Mouse (Mus musculus): ENCODE measurements around the gene Brf1. TPM values are rescaled to one million over a fixed set of nuclear protein-coding genes. Genes with fewer than 3 reads are reported as not detected.

Gene Brf1
- polyA plus RNA-seq, 1 experiment from 2014 or later: 62.5 TPM

DNA sequence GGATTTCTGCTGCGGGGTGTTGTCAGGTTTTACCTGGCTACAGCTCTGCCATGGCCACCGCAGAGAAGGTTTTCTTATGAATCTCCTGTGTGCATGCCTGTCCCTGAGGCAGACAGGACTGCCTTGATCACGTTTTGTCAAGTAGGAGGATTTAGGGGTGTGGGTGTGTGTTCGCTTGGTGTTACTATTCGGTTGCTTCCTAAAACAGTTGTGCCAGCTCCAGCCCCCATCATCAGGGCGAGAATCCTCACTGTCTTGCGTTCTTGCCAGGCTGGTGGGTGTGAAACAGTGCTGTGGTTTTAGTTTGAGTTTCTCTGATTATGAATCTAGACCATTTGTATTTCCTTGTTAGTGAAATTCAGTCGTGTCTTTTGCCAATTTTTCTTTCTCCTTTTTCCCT, 16.5 kb upstream of the Brf1 start:
- ATAC-seq: no peak
- WGBS: 69% methylated on average over 8 of the region's 8 CpGs
- Histone ChIP-seq H3K27ac (no peak overlapping the region), H3K9me3 (replicated peaks) (no peaks in the 10 kb centered on the region), H3K9ac (peak overlapping the region; percentile 97), H3K4me2 (peak overlapping the region; percentile 0; the same call in 1 of the 2 replicates), H3K4me3 (no peak overlapping the region), H3K4me1 (peaks cover 43% of the 10 kb centered on the region), H3K36me3 (ENCODE audit: poor library complexity, severe bottlenecking) (peaks cover 10% of the 10 kb centered on the region), H3K27me3 (no peaks in the 10 kb centered on the region)

GRCm38 (mm10) chr12:113015956-113016355, 15.5 kb upstream of the Brf1 start:
- no peak for ATAC-seq
- Histone ChIP-seq H3K4me3 (peak overlapping the region; percentile 87), H3K4me2 (peak overlapping the region; percentile 93), H3K27ac (no peak overlapping the region), H3K9me3 (replicated peaks) (no peaks in the 10 kb centered on the region), H3K27me3 (no peaks in the 10 kb centered on the region), H3K9ac (peak overlapping the region; percentile 97), H3K4me1 (peaks cover 43% of the 10 kb centered on the region), H3K36me3 (ENCODE audit: poor library complexity, severe bottlenecking) (peaks cover 7% of the 10 kb centered on the region)
- WGBS: 63% methylated on average over 4 of the region's 4 CpGs

GRCm38 (mm10) chr12:113014561-113015556, 14.4 kb upstream of the Brf1 start:
- H3K27me3 ChIP-seq: no peaks in the 10 kb centered on the region

DNA sequence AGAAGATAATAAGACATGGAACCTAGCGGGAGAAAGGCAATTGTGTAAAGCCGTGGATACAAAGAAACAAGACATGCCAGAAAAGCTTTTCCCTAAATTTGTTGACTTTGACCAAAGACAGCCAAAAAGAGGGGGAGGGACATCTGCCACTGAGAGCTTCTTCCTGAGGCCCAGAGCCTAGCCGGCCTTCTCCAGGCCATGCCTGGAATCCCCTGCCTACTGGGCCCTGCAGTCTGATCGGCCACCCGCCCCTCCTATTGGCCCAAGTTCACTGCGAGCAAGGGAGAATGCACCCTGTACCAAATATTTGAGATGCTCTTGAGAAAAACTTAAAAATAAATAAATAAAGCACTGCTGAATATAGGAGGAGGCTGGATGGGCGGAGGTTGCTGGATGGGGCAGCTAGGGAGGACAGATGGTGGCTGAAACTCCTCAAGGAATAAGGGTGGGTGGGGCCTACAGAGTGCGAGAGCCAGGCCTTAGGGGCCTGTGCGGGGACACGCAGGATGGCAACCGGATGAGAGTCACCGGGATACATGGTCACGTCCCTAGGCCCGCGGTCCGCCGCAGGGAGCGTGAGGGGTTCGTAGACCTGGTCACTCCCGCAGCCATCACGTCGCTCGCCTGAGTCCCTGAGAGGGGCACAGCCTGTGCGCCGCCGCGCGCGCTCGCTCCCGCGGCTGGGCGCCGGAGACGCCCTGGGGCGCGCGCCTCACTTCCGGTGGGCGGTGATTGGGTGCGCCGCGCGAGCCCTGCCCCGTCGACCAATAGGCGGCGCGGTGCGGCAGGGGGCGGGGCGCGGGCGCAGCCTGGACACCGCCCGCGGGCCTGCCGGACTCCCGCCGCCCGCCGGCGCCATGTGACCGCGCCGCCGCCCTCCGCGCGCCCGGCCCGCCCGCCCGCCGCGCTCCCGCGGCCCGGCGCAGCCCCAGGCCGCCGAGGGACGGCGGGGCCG, 13.4 kb upstream of the Brf1 start, which contains the start of gene Pacs2:
Pacs2 (plus strand) TSS at position 905 of the 955 bp plus-strand sequence.
- peak within 1 kb of the TSS; percentile 89 for H3K27ac ChIP-seq
- peak within 1 kb of the TSS; percentile 97 for H3K9ac ChIP-seq
- 0 out of 2 replicates have a peak, but pooled peaks cover 3% of the 10 kb centered on the region for H3K36me3 ChIP-seq (ENCODE audit: poor library complexity, severe bottlenecking)
- H3K4me2 ChIP-seq: peak within 1 kb of the TSS; percentile 93
- 3% methylated on average over 45 of the region's 85 CpGs for WGBS
- H3K4me1 ChIP-seq: peaks cover 43% of the 10 kb centered on the region
- no peaks in the 10 kb centered on the region for H3K27me3 ChIP-seq
- peak; percentile 94 for ATAC-seq
- no peaks in the 10 kb centered on the region for H3K9me3 ChIP-seq (replicated peaks)
- H3K4me3 ChIP-seq: peak within 1 kb of the TSS; percentile 87

More at GRCm38 (mm10) chr12:113014561-113015556, 14.4 kb upstream of the Brf1 start:
- peak overlapping the region; percentile 87 for H3K4me3 ChIP-seq
- H3K27ac ChIP-seq: peak overlapping the region; percentile 65
- H3K9me3 ChIP-seq (replicated peaks): no peaks in the 10 kb centered on the region
- H3K9ac ChIP-seq: peak overlapping the region; percentile 97
- H3K36me3 ChIP-seq (ENCODE audit: poor library complexity, severe bottlenecking): 0 out of 2 replicates have a peak, but pooled peaks cover 3% of the 10 kb centered on the region
- WGBS: under 1% methylated on average over 52 of the region's 64 CpGs
- H3K4me2 ChIP-seq: peak overlapping the region; percentile 93
- ATAC-seq: peak; percentile 26
- H3K4me1 ChIP-seq: peaks cover 43% of the 10 kb centered on the region

DNA sequence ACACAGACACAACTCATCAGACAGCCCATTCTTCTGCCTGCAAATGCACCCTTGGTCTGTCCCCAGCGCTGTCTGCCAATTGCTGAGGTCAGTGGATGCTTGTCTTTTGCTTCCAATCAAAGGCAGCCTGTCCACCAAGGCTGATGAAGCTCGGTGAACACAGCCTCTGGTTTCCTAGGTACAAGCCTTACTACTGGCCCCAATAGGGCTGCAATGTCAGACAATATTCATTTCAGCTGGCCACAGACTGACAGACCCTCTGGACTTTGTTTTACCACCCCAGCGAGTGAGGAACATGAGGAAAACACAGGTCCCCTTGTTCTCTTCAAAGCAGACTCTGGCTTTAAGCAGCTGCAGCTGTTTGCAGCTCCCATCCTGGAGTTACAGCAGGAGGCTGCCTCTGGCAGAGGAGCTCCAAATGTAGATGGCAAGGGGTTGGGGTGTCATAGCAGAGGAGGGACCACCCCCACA, 12.6 kb upstream of the Brf1 start:
- H3K4me3 ChIP-seq: no peak overlapping the region
- H3K36me3 ChIP-seq (ENCODE audit: poor library complexity, severe bottlenecking): no peaks in the 10 kb centered on the region
- peak overlapping the region; percentile 86 for H3K9ac ChIP-seq
- ATAC-seq: no peak
- peak overlapping the region; percentile 61 for H3K4me2 ChIP-seq
- H3K27me3 ChIP-seq: no peaks in the 10 kb centered on the region
- H3K9me3 ChIP-seq (replicated peaks): no peaks in the 10 kb centered on the region
- H3K27ac ChIP-seq: peak overlapping the region; percentile 89
- WGBS: 60% methylated on average over 3 of the region's 3 CpGs
- H3K4me1 ChIP-seq: peaks cover 43% of the 10 kb centered on the region

GRCm38 (mm10) chr12:113012443-113012842, 11.9 kb upstream of the Brf1 start:
- peaks cover 39% of the 10 kb centered on the region for H3K4me1 ChIP-seq
- H3K9me3 ChIP-seq (replicated peaks): no peaks in the 10 kb centered on the region
- no peak for ATAC-seq
- H3K9ac ChIP-seq: no peak overlapping the region
- WGBS: 90% methylated on average over 5 of the region's 5 CpGs
- H3K36me3 ChIP-seq (ENCODE audit: poor library complexity, severe bottlenecking): no peaks in the 10 kb centered on the region
- H3K4me2 ChIP-seq: no peak overlapping the region
- H3K27me3 ChIP-seq: no peaks in the 10 kb centered on the region
- peak overlapping the region; percentile 32; the same call in 1 of the 2 replicates for H3K27ac ChIP-seq
- H3K4me3 ChIP-seq: no peak overlapping the region

GRCm38 (mm10) chr12:113011702-113012360, 11.3 kb upstream of the Brf1 start:
- Histone ChIP-seq H3K27ac (no peak overlapping the region), H3K9me3 (replicated peaks) (no peaks in the 10 kb centered on the region), H3K9ac (no peak overlapping the region), H3K4me3 (no peak overlapping the region), H3K27me3 (no peaks in the 10 kb centered on the region), H3K36me3 (ENCODE audit: poor library complexity, severe bottlenecking) (no peaks in the 10 kb centered on the region), H3K4me2 (no peak overlapping the region), H3K4me1 (peaks cover 33% of the 10 kb centered on the region)
- no peak for ATAC-seq
- WGBS: 87% methylated on average over 6 of the region's 6 CpGs

GRCm38 (mm10) chr12:113004993-113005392, 4.5 kb upstream of the Brf1 start:
- Histone ChIP-seq H3K36me3 (ENCODE audit: poor library complexity, severe bottlenecking) (no peaks in the 10 kb centered on the region), H3K27ac (no peak overlapping the region), H3K4me1 (peaks cover 5% of the 10 kb centered on the region), H3K9ac (no peak overlapping the region), H3K9me3 (replicated peaks) (no peaks in the 10 kb centered on the region), H3K4me2 (no peak overlapping the region), H3K27me3 (no peaks in the 10 kb centered on the region), H3K4me3 (no peak overlapping the region)
- no peak for ATAC-seq
- WGBS: 24% methylated on average over 4 of the region's 4 CpGs

DNA sequence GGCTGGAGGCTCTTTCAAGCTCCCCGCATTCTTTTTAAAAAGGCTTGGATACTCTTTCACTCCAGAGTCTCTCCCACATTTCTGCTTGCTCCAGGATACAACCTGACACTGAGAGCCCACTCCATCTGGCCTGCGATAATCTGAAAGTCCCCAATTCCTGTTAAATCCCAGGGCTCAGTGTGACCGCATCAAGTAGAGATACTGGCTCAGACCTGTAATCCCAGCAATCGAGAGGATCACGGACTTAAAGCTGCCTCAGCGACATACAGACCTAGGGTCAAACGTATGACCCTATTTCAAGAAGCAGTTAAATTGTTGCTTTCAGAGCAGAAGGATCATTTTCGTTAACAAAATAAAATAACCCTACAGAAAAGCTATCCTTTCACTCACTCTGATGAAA, 3.5 kb upstream of the Brf1 start:
- Histone ChIP-seq H3K4me3 (no peak overlapping the region), H3K9ac (no peak overlapping the region), H3K9me3 (replicated peaks) (no peaks in the 10 kb centered on the region), H3K4me1 (peaks cover 13% of the 10 kb centered on the region), H3K27me3 (no peaks in the 10 kb centered on the region), H3K27ac (no peak overlapping the region), H3K36me3 (ENCODE audit: poor library complexity, severe bottlenecking) (no peaks in the 10 kb centered on the region), H3K4me2 (no peak overlapping the region)
- WGBS: 80% methylated on average over 8 of the region's 8 CpGs
- ATAC-seq: no peak

GRCm38 (mm10) chr12:113002667-113003066, 2.2 kb upstream of the Brf1 start:
- no peak for ATAC-seq
- Histone ChIP-seq H3K27me3 (no peaks in the 10 kb centered on the region), H3K4me3 (no peak overlapping the region), H3K4me2 (no peak overlapping the region), H3K27ac (no peak overlapping the region), H3K9me3 (replicated peaks) (no peaks in the 10 kb centered on the region), H3K36me3 (ENCODE audit: poor library complexity, severe bottlenecking) (no peaks in the 10 kb centered on the region), H3K4me1 (peaks cover 24% of the 10 kb centered on the region), H3K9ac (no peak overlapping the region)
- 42% methylated on average over 2 of the region's 2 CpGs for WGBS

GRCm38 (mm10) chr12:113001133-113001474, 600 bp upstream of the Brf1 start:
- Histone ChIP-seq H3K27ac (peak overlapping the region; percentile 82), H3K4me2 (peak overlapping the region; percentile 70), H3K4me3 (peak overlapping the region; percentile 86), H3K9ac (peak overlapping the region; percentile 72), H3K36me3 (ENCODE audit: poor library complexity, severe bottlenecking) (peaks cover 11% of the 10 kb centered on the region; the same call in 1 of the 2 replicates), H3K27me3 (no peaks in the 10 kb centered on the region), H3K9me3 (replicated peaks) (no peaks in the 10 kb centered on the region), H3K4me1 (peaks cover 24% of the 10 kb centered on the region)
- ATAC-seq: no peak
- WGBS: 6% methylated on average over 5 of the region's 5 CpGs
